Mouse (Mus musculus) hindbrain, postnatal 0 days (tissue): Measurements from ENCODE around the gene Scarb1. TPM values are rescaled to one million over a fixed set of nuclear protein-coding genes. Genes with fewer than 3 reads are reported as not detected.

Experiments
- ATAC-seq: fragments of 200-750 bp; cut with Nextera tagmentation; 2 replicates; pipeline ENCODE4 v1.8.0; 2017; ENCODE audit warnings: mild to moderate bottlenecking, moderate TSS enrichment, moderate library complexity
- DNase-seq: peaks from one replicate; pipeline ENCODE4 v3.0.0-alpha.2; 2015; ENCODE audit warnings: low spot score
- H3K27ac ChIP-seq: fragments of 300-500 bp; sonication (generic); 2 replicates; pipeline ENCODE4 v1.5.1; 2014; ENCODE audit warnings: mild to moderate bottlenecking
- H3K27me3 ChIP-seq: fragments of 300-500 bp; sonication (generic); 2 replicates; pipeline ENCODE4 v1.6.1; 2014; ENCODE audit warnings: low read length, mixed read lengths; ENCODE audit not compliant: insufficient read depth
- H3K36me3 ChIP-seq: fragments of 300-500 bp; sonication (generic); 2 replicates; pipeline ENCODE4 v1.6.1; 2014; ENCODE audit warnings: low read length, mixed read lengths; ENCODE audit not compliant: insufficient read depth
- H3K4me1 ChIP-seq: fragments of 300-500 bp; sonication (generic); 2 replicates; pipeline ENCODE4 v1.6.1; 2014; ENCODE audit warnings: antibody characterized with exemption, low read length, mixed read lengths; ENCODE audit not compliant: insufficient read depth
- H3K4me2 ChIP-seq: fragments of 300-500 bp; sonication (generic); 2 replicates; pipeline ENCODE4 v1.6.1; 2014; ENCODE audit warnings: low read depth, mild to moderate bottlenecking, low read length, moderate library complexity, mixed read lengths
- H3K4me3 ChIP-seq: fragments of 300-500 bp; sonication (generic); 2 replicates; pipeline ENCODE4 v1.5.1; 2014; ENCODE audit warnings: low read length
- H3K9ac ChIP-seq: fragments of 300-500 bp; sonication (generic); replicated peaks from 2 replicates; pipeline ENCODE4 v1.6.1; 2014; ENCODE audit warnings: mild to moderate bottlenecking, low read length, moderate library complexity, mixed read lengths
- H3K9me3 ChIP-seq: fragments of 300-500 bp; sonication (generic); 2 replicates; pipeline ENCODE4 v1.6.1; 2016; ENCODE audit warnings: low read length, mixed read lengths
- CTCF ChIP-seq: IDR thresholded peaks from 2 replicates; pipeline ENCODE4 v1.5.1; 2016; ENCODE audit warnings: antibody characterized with exemption, control low read depth, low read depth
- WGBS: fragments of 180-500 bp; shearing (Covaris S2); extraction: QIAGEN DNeasy Blood & Tissue Kit; methylation state at CpG from one replicate; pipeline ENCODE4 v1.1.7; 2014; 5-methylcytosine and 5-hydroxymethylcytosine counted together
- polyA plus RNA-seq: library from polyadenylated mRNA; unstranded; fragments of >200 nt; fragmentation: Nextera tagmentation; extraction: Ambion mirVana; gene quantifications from 2 replicates; pipeline ENCODE4 v1.2.1, GENCODE M21; 2015
- total RNA-seq: library from RNA; depleted of rRNA; stranded (reverse); fragments of >200 nt; gene quantifications from 2 replicates; pipeline ENCODE4 v1.2.3, GENCODE M21; 2014

Gene Scarb1
- total and polyA plus RNA-seq, 2 experiments from 2014 or later: 56.1 to 70.3 TPM

DNA sequence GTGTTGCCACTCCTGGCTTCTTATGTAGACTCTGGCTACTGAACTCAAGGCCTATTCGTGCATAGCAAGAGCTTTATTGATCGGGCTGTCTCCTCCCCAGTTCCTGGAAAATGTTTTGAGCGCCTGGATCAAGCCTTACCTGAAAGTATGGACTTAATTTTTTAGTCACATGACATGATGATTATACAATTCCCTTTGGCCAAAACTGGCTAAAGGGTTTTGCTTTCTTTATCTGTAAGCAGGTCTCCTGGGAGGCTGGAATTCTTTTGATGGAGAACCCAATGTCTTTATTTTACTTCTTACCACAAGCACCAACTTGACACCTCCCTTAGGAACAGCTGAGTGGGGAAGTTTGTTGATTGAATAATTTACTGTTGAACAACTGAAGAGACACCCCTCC, 87.4 kb downstream of the Scarb1 start:
- H3K4me2 ChIP-seq: no peak overlapping the region
- H3K4me3 ChIP-seq: no peak overlapping the region
- no peaks in the 10 kb centered on the region; the same call in 1 of the 2 replicates for H3K4me1 ChIP-seq
- no peaks in the 10 kb centered on the region for H3K36me3 ChIP-seq
- no peaks in the 10 kb centered on the region for H3K27me3 ChIP-seq
- WGBS: 94% methylated on average over 3 of the region's 3 CpGs
- TF ChIP-seq CTCF: no peak
- ATAC-seq (no peak), DNase-seq (no peak)
- no peak overlapping the region for H3K9ac ChIP-seq
- H3K9me3 ChIP-seq: no peaks in the 10 kb centered on the region
- no peak overlapping the region for H3K27ac ChIP-seq

GRCm38 (mm10) chr5:125252664-125253063, 88.2 kb downstream of the Scarb1 start:
- Histone ChIP-seq H3K4me2 (no peak overlapping the region), H3K9me3 (no peaks in the 10 kb centered on the region), H3K9ac (no peak overlapping the region), H3K4me1 (no peaks in the 10 kb centered on the region; the same call in 1 of the 2 replicates), H3K36me3 (no peaks in the 10 kb centered on the region), H3K4me3 (no peak overlapping the region), H3K27me3 (no peaks in the 10 kb centered on the region), H3K27ac (peak overlapping the region; percentile 49; the same call in 1 of the 2 replicates)
- DNase-seq: no peak
- no peak for TF ChIP-seq CTCF
- no peak for ATAC-seq
- 64% methylated on average over 8 of the region's 8 CpGs for WGBS

GRCm38 (mm10) chr5:125251885-125252615, 88.8 kb downstream of the Scarb1 start:
- Histone ChIP-seq H3K36me3 (no peaks in the 10 kb centered on the region), H3K4me1 (no peaks in the 10 kb centered on the region; the same call in 1 of the 2 replicates), H3K27ac (peak overlapping the region; percentile 49; the same call in 1 of the 2 replicates), H3K27me3 (no peaks in the 10 kb centered on the region), H3K9me3 (no peaks in the 10 kb centered on the region), H3K9ac (no peak overlapping the region), H3K4me3 (no peak overlapping the region), H3K4me2 (no peak overlapping the region)
- no peak for ATAC-seq
- peak; percentile 56 for TF ChIP-seq CTCF
- DNase-seq: no peak
- WGBS: 50% methylated on average over 15 of the region's 15 CpGs

GRCm38 (mm10) chr5:125249187-125249586, 91.7 kb downstream of the Scarb1 start:
- 38% methylated on average over 6 of the region's 6 CpGs for WGBS
- no peak for ATAC-seq

DNA sequence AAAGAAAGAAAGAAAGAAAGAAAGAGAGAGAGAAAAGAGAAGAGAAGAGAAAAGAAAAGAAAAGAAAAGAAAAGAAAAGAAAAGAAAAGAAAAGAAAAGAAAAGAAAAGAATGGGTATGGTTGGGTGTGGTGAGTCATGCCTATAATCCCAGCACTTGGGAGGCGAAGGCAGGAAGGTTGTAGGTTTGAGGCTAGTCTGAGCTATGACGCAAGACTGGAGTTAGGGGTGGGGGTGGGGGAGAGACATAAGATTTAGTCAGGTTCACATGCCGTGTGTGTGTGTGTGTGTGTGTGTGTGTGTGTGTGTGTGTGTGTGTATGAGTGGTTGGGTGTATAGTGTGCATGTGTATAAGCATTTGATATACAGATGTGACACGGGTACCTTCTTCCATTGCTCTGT, 94.2 kb downstream of the Scarb1 start:
- Histone ChIP-seq H3K27me3 (no peaks in the 10 kb centered on the region), H3K27ac (no peak overlapping the region), H3K4me1 (peaks cover 12% of the 10 kb centered on the region), H3K9ac (no peak overlapping the region), H3K36me3 (no peaks in the 10 kb centered on the region), H3K4me3 (no peak overlapping the region), H3K4me2 (no peak overlapping the region), H3K9me3 (no peaks in the 10 kb centered on the region)
- no peak for DNase-seq
- no peak for ATAC-seq
- WGBS: 87% methylated on average over 4 of the region's 4 CpGs
- TF ChIP-seq CTCF: no peak

More at GRCm38 (mm10) chr5:125249187-125249586, 91.7 kb downstream of the Scarb1 start:
- no peak overlapping the region for H3K9ac ChIP-seq
- no peaks in the 10 kb centered on the region for H3K9me3 ChIP-seq
- peaks cover 12% of the 10 kb centered on the region for H3K4me1 ChIP-seq
- no peak overlapping the region for H3K4me2 ChIP-seq
- no peak overlapping the region for H3K27ac ChIP-seq
- TF ChIP-seq CTCF: no peak
- no peak overlapping the region for H3K4me3 ChIP-seq
- no peaks in the 10 kb centered on the region for H3K36me3 ChIP-seq
- H3K27me3 ChIP-seq: no peaks in the 10 kb centered on the region
- DNase-seq: no peak

- ATAC-seq (peak; percentile 85), DNase-seq (peak; percentile 86)
- H3K9ac ChIP-seq: 0 out of 2 replicates have a peak overlapping the region, but pooled peaks have one; percentile 15
- peak overlapping the region; percentile 85 for H3K27ac ChIP-seq
- H3K4me1 ChIP-seq: peaks cover 12% of the 10 kb centered on the region
- H3K9me3 ChIP-seq: no peaks in the 10 kb centered on the region
- no peak overlapping the region for H3K4me3 ChIP-seq
- no peaks in the 10 kb centered on the region for H3K27me3 ChIP-seq
- no peaks in the 10 kb centered on the region for H3K36me3 ChIP-seq
- WGBS: 1% methylated on average over 27 of the region's 27 CpGs
- peak overlapping the region; percentile 49 for H3K4me2 ChIP-seq
- TF ChIP-seq CTCF: no peak
Measured at GRCm38 (mm10) chr5:125245534-125246151, 95.3 kb downstream of the Scarb1 start.
